Mouse (Mus musculus): ENCODE data around the gene Gm20835. TPM values are rescaled to one million over a fixed set of nuclear protein-coding genes. Genes with fewer than 3 reads are reported as not detected.
"Not testable (repeated sequence)": the region's sequence is repeated elsewhere in the genome, so short reads cannot be mapped to it uniquely, and the experiment has no call there.

The Gm20835 gene
- total RNA-seq (2018; cell fraction: chromatin; rRNA removed): not detected
- not detected for total RNA-seq (2018; cell fraction: cytosol; rRNA removed)
- total RNA-seq (2018; cell fraction: nucleus; rRNA removed): not detected
- polyA plus RNA-seq (2018): not detected in 3 replicates

- not testable (repeated sequence) for H3K27ac ChIP-seq; H3K36me3 ChIP-seq (ENCODE audit: inconsistent target); H3K4me3 ChIP-seq (ENCODE audit: inconsistent target); H3K79me2 ChIP-seq (ENCODE audit: inconsistent target)
- no CpG with 5 or more reads among the region's 6 CpGs for WGBS (ENCODE audit: missing documents)
Measured at GRCm38 (mm10) chrY:36735190-36735589, at the start of gene Gm20835. TSS of gene Gm20835 (minus strand) at chrY:36735290.
